Mouse (Mus musculus): ENCODE results near the gene Scn10a.

- no peak for TF ChIP-seq EP300 (IDR thresholded peaks at IDR 0.05; ENCODE audit: low read depth)
- no peak for TF ChIP-seq CTCF (IDR thresholded peaks at IDR 0.05; ENCODE audit: low read depth)
Observed at GRCm38 (mm10) chr9:119628690-119629268, 90.3 kb downstream of the Scn10a start.

Measured in liver, embryonic 14.5 days (tissue).